Mouse (Mus musculus) liver, postnatal 0 days (tissue): ENCODE data around the gene Rnf215. TPM values are rescaled to one million over a fixed set of nuclear protein-coding genes. Genes with fewer than 3 reads are reported as not detected.

Source experiments
- ATAC-seq: fragments of 200-750 bp; cut with Nextera tagmentation; 2 replicates; pipeline ENCODE4 v1.8.0; 2017; ENCODE audit warnings: mild to moderate bottlenecking, moderate library complexity
- DNase-seq: peaks from one replicate; pipeline ENCODE4 v3.0.0-alpha.2; 2016
- H3K27ac ChIP-seq: fragments of 300-500 bp; sonication (generic); 2 replicates; pipeline ENCODE4 v1.5.1; 2014; ENCODE audit warnings: antibody characterized with exemption, moderate library complexity, mild to moderate bottlenecking, low read depth
- H3K27me3 ChIP-seq: fragments of 300-500 bp; sonication (generic); 2 replicates; pipeline ENCODE4 v1.6.1; 2014; ENCODE audit warnings: low read length, control low read depth, mixed read lengths; ENCODE audit not compliant: insufficient read depth
- H3K36me3 ChIP-seq: fragments of 300-500 bp; sonication (generic); replicated peaks from 2 replicates; pipeline ENCODE4 v1.6.1; 2014; ENCODE audit warnings: mild to moderate bottlenecking, control low read depth, low read length, moderate library complexity, mixed read lengths; ENCODE audit not compliant: insufficient read depth
- H3K4me1 ChIP-seq: fragments of 300-500 bp; sonication (generic); 2 replicates; pipeline ENCODE4 v1.6.1; 2014; ENCODE audit warnings: antibody characterized with exemption, mild to moderate bottlenecking, control low read depth; ENCODE audit not compliant: insufficient read depth
- H3K4me2 ChIP-seq: fragments of 300-500 bp; sonication (generic); 2 replicates; pipeline ENCODE4 v1.6.1; 2014; ENCODE audit warnings: low read depth, mild to moderate bottlenecking, low read length, moderate library complexity, mixed read lengths
- H3K4me3 ChIP-seq: fragments of 300-500 bp; sonication (generic); 2 replicates; pipeline ENCODE4 v1.5.1; 2014; ENCODE audit warnings: low read depth, low read length
- H3K9ac ChIP-seq: fragments of 300-500 bp; sonication (generic); replicated peaks from 2 replicates; pipeline ENCODE4 v1.6.1; 2014; ENCODE audit warnings: mild to moderate bottlenecking, moderate library complexity
- H3K9me3 ChIP-seq: fragments of 300-500 bp; sonication (generic); 2 replicates; pipeline ENCODE4 v1.6.1; 2016; ENCODE audit warnings: mild to moderate bottlenecking, control low read depth, low read length, mixed read lengths
- CTCF ChIP-seq: sonication (generic); IDR thresholded peaks from 2 replicates; pipeline ENCODE4 v1.5.1; 2016; ENCODE audit warnings: antibody characterized with exemption, low read depth
- EP300 ChIP-seq: IDR thresholded peaks from 2 replicates; pipeline ENCODE4 v1.6.1; 2016; ENCODE audit warnings: antibody characterized with exemption, low read depth, mild to moderate bottlenecking
- WGBS: fragments of 180-500 bp; shearing (Covaris S2); extraction: QIAGEN DNeasy Blood & Tissue Kit; methylation state at CpG from one replicate; pipeline ENCODE4 v1.1.7; 2014; ENCODE audit not compliant: insufficient replicate concordance; 5-methylcytosine and 5-hydroxymethylcytosine counted together
- polyA plus RNA-seq: library from polyadenylated mRNA; unstranded; fragments of >200 nt; fragmentation: Nextera tagmentation; extraction: Ambion mirVana; gene quantifications from 2 replicates; pipeline ENCODE4 v1.2.1, GENCODE M21; 2015

Gene Rnf215
- polyA plus RNA-seq, 1 experiment from 2014 or later = 6.4 TPM

- Histone ChIP-seq H3K4me3 (peak overlapping the region; percentile 67), H3K4me1 (peaks cover 53% of the 10 kb centered on the region), H3K27ac (peak overlapping the region; percentile 81), H3K27me3 (no peaks in the 10 kb centered on the region), H3K9ac (peak overlapping the region; percentile 85), H3K9me3 (no peaks in the 10 kb centered on the region), H3K4me2 (peak overlapping the region; percentile 77), H3K36me3 (no peaks in the 10 kb centered on the region)
- no peak; the same call in 1 of the 2 replicates for TF ChIP-seq EP300
- peak; percentile 20; the same call in 1 of the 2 replicates for TF ChIP-seq CTCF
- ATAC-seq (peak; percentile 39), DNase-seq (peak; percentile 46)
- WGBS = 25% methylated on average over 11 of the region's 11 CpGs
Measured at GRCm38 (mm10) chr11:4116458-4117141, 18.4 kb upstream of the Rnf215 start.

GRCm38 (mm10) chr11:4117372-4118071, 17.5 kb upstream of the Rnf215 start:
- no peaks in the 10 kb centered on the region for H3K9me3 ChIP-seq
- H3K27ac ChIP-seq = peak overlapping the region; percentile 81
- H3K27me3 ChIP-seq = no peaks in the 10 kb centered on the region
- WGBS = 15% methylated on average over 3 of the region's 3 CpGs
- peak overlapping the region; percentile 77 for H3K4me2 ChIP-seq
- TF ChIP-seq CTCF = peak; percentile 41; the same call in 1 of the 2 replicates
- TF ChIP-seq EP300 = no peak
- peak; percentile 51 for DNase-seq
- H3K36me3 ChIP-seq = no peaks in the 10 kb centered on the region
- H3K9ac ChIP-seq = peak overlapping the region; percentile 85
- H3K4me1 ChIP-seq = peaks cover 55% of the 10 kb centered on the region
- H3K4me3 ChIP-seq = peak overlapping the region; percentile 67
- peak; percentile 86 for ATAC-seq

- Histone ChIP-seq H3K9ac (peak overlapping the region; percentile 85), H3K36me3 (no peaks in the 10 kb centered on the region), H3K4me1 (peaks cover 56% of the 10 kb centered on the region), H3K4me3 (peak overlapping the region; percentile 67), H3K9me3 (no peaks in the 10 kb centered on the region), H3K27me3 (no peaks in the 10 kb centered on the region), H3K27ac (peak overlapping the region; percentile 81), H3K4me2 (peak overlapping the region; percentile 77)
- WGBS = 5% methylated on average over 38 of the region's 41 CpGs
- TF ChIP-seq CTCF (no peak), EP300 (no peak)
- peak; percentile 43 for ATAC-seq
- peak; percentile 80 for DNase-seq
Measured at GRCm38 (mm10) chr11:4118081-4118921, 16.7 kb upstream of the Rnf215 start.

- peaks cover 54% of the 10 kb centered on the region for H3K4me1 ChIP-seq
- ATAC-seq = no peak
Measured at GRCm38 (mm10) chr11:4119635-4120034, 15.4 kb upstream of the Rnf215 start.

GRCm38 (mm10) chr11:4121691-4122090, 13.3 kb upstream of the Rnf215 start:
- Histone ChIP-seq H3K9ac (no peak overlapping the region), H3K4me2 (no peak overlapping the region), H3K27ac (no peak overlapping the region), H3K4me1 (peaks cover 43% of the 10 kb centered on the region), H3K9me3 (0 out of 2 replicates have a peak, but pooled peaks cover 2% of the 10 kb centered on the region), H3K36me3 (no peaks in the 10 kb centered on the region), H3K4me3 (no peak overlapping the region), H3K27me3 (no peaks in the 10 kb centered on the region)
- ATAC-seq = no peak
- no peak for DNase-seq
- WGBS = 73% methylated on average over 3 of the region's 3 CpGs
- TF ChIP-seq EP300 = no peak
- TF ChIP-seq CTCF = no peak

More at GRCm38 (mm10) chr11:4119635-4120034, 15.4 kb upstream of the Rnf215 start:
- 0 out of 2 replicates have a peak, but pooled peaks cover 2% of the 10 kb centered on the region for H3K9me3 ChIP-seq
- WGBS = 22% methylated on average over 5 of the region's 5 CpGs
- no peak for TF ChIP-seq EP300
- no peak for TF ChIP-seq CTCF
- no peak overlapping the region for H3K4me3 ChIP-seq
- no peak overlapping the region for H3K4me2 ChIP-seq
- DNase-seq = no peak
- no peak overlapping the region for H3K27ac ChIP-seq
- H3K27me3 ChIP-seq = no peaks in the 10 kb centered on the region
- H3K36me3 ChIP-seq = no peaks in the 10 kb centered on the region
- no peak overlapping the region for H3K9ac ChIP-seq

- DNase-seq (no peak), ATAC-seq (no peak)
- H3K9me3 ChIP-seq = 0 out of 2 replicates have a peak, but pooled peaks cover 2% of the 10 kb centered on the region
- no peak for TF ChIP-seq EP300
- TF ChIP-seq CTCF = no peak
- H3K36me3 ChIP-seq = no peaks in the 10 kb centered on the region
- H3K27ac ChIP-seq = no peak overlapping the region
- no peak overlapping the region for H3K4me2 ChIP-seq
- H3K4me3 ChIP-seq = no peak overlapping the region
- no peak overlapping the region for H3K9ac ChIP-seq
- H3K27me3 ChIP-seq = no peaks in the 10 kb centered on the region
- WGBS = 55% methylated on average over 5 of the region's 5 CpGs
- H3K4me1 ChIP-seq = peaks cover 37% of the 10 kb centered on the region
Measured at GRCm38 (mm10) chr11:4122226-4122625, 12.8 kb upstream of the Rnf215 start.
